Mouse (Mus musculus) hindbrain, embryonic 15.5 days (tissue): ENCODE results near the gene Gpm6b. TPM values are rescaled to one million over a fixed set of nuclear protein-coding genes. Genes with fewer than 3 reads are reported as not detected.

Experiments
- ATAC-seq: fragments of 200-750 bp; cut with Nextera tagmentation; 2 replicates; pipeline ENCODE4 v1.8.0; 2017; ENCODE audit warnings: low read depth, moderate number of reproducible peaks, moderate TSS enrichment; ENCODE audit not compliant: low FRiP score
- H3K27ac ChIP-seq: fragments of 300-500 bp; sonication (generic); replicated peaks from 2 replicates; pipeline ENCODE4 v1.5.1; 2015; ENCODE audit warnings: mild to moderate bottlenecking, inconsistent platforms
- H3K27me3 ChIP-seq: fragments of 300-500 bp; sonication (generic); 2 replicates; pipeline ENCODE4 v1.6.1; 2015; ENCODE audit warnings: control low read depth, inconsistent platforms
- H3K36me3 ChIP-seq: fragments of 300-500 bp; sonication (generic); 2 replicates; pipeline ENCODE4 v1.6.1; 2015; ENCODE audit warnings: control low read depth, inconsistent platforms
- H3K4me1 ChIP-seq: fragments of 300-500 bp; sonication (generic); replicated peaks from 2 replicates; pipeline ENCODE4 v1.6.1; 2015; ENCODE audit warnings: control low read depth, inconsistent platforms
- H3K4me2 ChIP-seq: fragments of 300-500 bp; sonication (generic); 2 replicates; pipeline ENCODE4 v1.6.1; 2015; ENCODE audit warnings: moderate library complexity, mild to moderate bottlenecking, inconsistent platforms
- H3K4me3 ChIP-seq: fragments of 300-500 bp; sonication (generic); 2 replicates; pipeline ENCODE4 v1.5.1; 2015; ENCODE audit warnings: mild to moderate bottlenecking, inconsistent platforms
- H3K9ac ChIP-seq: fragments of 300-500 bp; sonication (generic); 2 replicates; pipeline ENCODE4 v1.6.1; 2015; ENCODE audit warnings: inconsistent platforms
- H3K9me3 ChIP-seq: fragments of 300-500 bp; sonication (generic); 2 replicates; pipeline ENCODE4 v1.6.1; 2016; ENCODE audit warnings: control low read depth, inconsistent platforms
- WGBS: fragments of 180-500 bp; shearing (Covaris S2); methylation state at CpG from one replicate; pipeline ENCODE4 v1.1.7; 2015; 5-methylcytosine and 5-hydroxymethylcytosine counted together
- polyA plus RNA-seq: library from polyadenylated mRNA; unstranded; fragments of >200 nt; fragmentation: Nextera tagmentation; extraction: Ambion mirVana; gene quantifications from 2 replicates; pipeline ENCODE4 v1.2.1, GENCODE M21; 2015

Gene Gpm6b
- 262 and 292 TPM in 2 replicates for polyA plus RNA-seq

DNA sequence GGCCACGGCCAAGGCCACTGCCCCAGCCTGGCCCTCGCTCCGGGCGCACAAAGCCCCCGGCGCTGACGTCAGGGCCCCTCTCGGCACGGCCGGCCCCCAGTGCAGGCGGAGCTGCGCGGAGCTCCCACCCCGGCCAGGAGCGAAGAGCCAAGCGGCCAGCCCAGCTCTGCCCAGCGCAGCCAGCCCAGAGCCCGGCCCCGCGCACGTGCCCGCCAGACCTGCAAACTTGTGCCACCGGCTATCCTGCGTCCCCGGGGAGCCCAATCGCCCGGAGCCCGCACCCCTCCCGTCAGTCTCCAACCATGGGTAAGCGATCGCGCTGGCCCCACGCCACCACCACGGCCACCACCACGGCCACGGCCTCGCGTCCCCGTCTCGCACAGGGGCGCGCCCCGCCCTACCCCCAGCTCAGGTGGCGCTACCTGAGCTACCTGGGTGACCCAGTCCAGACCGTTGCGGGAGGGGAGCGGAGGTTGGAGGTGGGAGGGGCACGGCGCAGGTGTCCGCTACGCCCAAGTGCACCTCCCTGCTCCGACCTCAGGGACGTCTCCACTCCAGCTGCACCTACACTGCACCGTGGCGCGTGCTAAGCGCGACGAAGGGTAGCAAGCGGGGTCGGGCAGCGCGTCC lies at the start of gene Gpm6b:
Gene Gpm6b (plus strand): TSS at position 81 of the 630 bp plus-strand sequence.
- H3K4me3 ChIP-seq: peak within 1 kb of the TSS; percentile 61
- 32% methylated on average over 58 of the region's 63 CpGs for WGBS
- H3K4me1 ChIP-seq: no peaks in the 10 kb centered on the region
- H3K9me3 ChIP-seq: no peaks in the 10 kb centered on the region
- peak within 1 kb of the TSS; percentile 65 for H3K9ac ChIP-seq
- no peaks in the 10 kb centered on the region for H3K36me3 ChIP-seq
- peak; percentile 93 for ATAC-seq
- H3K27me3 ChIP-seq: peaks cover 3% of the 10 kb centered on the region; the same call in 1 of the 2 replicates
- peak within 1 kb of the TSS; percentile 63 for H3K27ac ChIP-seq
- peak within 1 kb of the TSS; percentile 61 for H3K4me2 ChIP-seq

DNA sequence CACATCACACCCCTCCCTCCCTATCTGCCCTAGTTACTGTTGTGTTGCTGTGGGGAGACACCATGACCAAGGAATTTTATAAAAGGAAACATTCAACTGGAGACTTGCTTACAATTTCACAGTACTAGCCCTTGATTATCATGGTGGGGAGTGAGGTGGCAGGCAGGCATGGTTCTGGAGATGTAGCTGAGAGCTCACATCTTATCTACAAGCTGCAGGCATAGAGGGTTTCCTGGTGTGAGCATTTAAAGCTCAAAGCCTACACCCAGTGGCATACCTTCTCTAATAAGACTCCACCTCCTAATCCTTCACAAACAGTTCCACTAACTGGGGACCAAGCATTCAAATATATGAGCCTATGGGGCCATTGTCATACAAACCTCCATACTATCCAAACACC lies 42.4 kb upstream of the Gpm6b start:
- Histone ChIP-seq H3K36me3 (no peaks in the 10 kb centered on the region), H3K4me2 (no peak overlapping the region), H3K27me3 (no peaks in the 10 kb centered on the region)

GRCm38 (mm10) chrX:166198266-166198665 lies 40.4 kb upstream of the Gpm6b start:
- Histone ChIP-seq H3K27ac (no peak overlapping the region), H3K4me2 (no peak overlapping the region), H3K9ac (no peak overlapping the region), H3K9me3 (no peaks in the 10 kb centered on the region), H3K36me3 (no peaks in the 10 kb centered on the region), H3K4me1 (no peaks in the 10 kb centered on the region), H3K27me3 (no peaks in the 10 kb centered on the region), H3K4me3 (no peak overlapping the region)
- 94% methylated on average over 2 of the region's 2 CpGs for WGBS
- ATAC-seq: no peak

More for the DNA sequence above, 42.4 kb upstream of the Gpm6b start:
- Histone ChIP-seq H3K9me3 (no peaks in the 10 kb centered on the region), H3K4me1 (no peaks in the 10 kb centered on the region), H3K9ac (no peak overlapping the region), H3K4me3 (no peak overlapping the region), H3K27ac (no peak overlapping the region)
- no peak for ATAC-seq

DNA sequence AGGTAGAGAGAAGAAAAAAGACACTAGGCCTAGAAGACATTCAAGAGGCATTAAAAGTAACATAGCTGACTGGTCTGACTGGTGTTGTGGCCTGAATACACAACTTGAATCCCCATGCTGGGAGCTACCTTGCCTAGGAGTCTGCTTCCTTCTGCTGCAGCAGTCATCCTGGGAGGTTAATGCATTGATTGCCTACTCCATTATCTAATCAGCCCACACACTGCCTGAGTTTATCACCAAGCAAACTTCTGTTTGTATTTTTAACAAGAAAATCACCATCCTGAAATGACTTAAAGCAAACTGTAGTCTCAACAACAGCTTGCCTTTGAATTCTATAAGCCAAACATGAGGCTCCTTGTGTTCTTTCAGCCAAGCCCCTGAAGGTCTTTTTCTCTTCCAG lies 38.9 kb upstream of the Gpm6b start:
- Histone ChIP-seq H3K9ac (no peak overlapping the region), H3K27me3 (no peaks in the 10 kb centered on the region), H3K4me3 (no peak overlapping the region), H3K36me3 (no peaks in the 10 kb centered on the region), H3K9me3 (no peaks in the 10 kb centered on the region), H3K27ac (no peak overlapping the region), H3K4me2 (no peak overlapping the region), H3K4me1 (no peaks in the 10 kb centered on the region)
- no peak for ATAC-seq

DNA sequence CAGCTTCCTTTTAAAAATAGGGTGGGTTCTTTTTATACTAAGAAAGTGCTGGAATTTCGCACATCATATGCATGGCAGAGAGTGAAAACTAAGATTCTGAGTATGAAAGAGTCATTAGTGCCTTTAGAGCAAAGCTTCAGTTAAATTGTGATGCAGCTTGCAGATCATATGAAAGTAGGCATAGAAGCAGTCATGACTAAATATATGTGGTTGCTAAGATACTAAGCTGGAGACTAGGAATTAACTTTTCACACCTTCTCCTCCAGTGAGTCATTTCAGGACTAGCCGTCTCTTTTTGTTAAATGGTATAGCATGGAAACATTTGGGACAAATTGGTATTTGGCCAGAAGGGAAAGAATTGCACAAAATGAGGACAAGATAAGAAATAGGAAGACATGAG lies 24.1 kb upstream of the Gpm6b start:
- Histone ChIP-seq H3K9me3 (no peaks in the 10 kb centered on the region), H3K4me3 (no peak overlapping the region), H3K27me3 (no peaks in the 10 kb centered on the region), H3K27ac (no peak overlapping the region), H3K4me2 (no peak overlapping the region), H3K4me1 (no peaks in the 10 kb centered on the region), H3K36me3 (no peaks in the 10 kb centered on the region), H3K9ac (no peak overlapping the region)
- ATAC-seq: no peak
- WGBS: 76% methylated on average over 2 of the region's 2 CpGs

- H3K9ac ChIP-seq: no peak overlapping the region
- 57% methylated on average over 6 of the region's 6 CpGs for WGBS
- H3K4me3 ChIP-seq: no peak overlapping the region
- no peak overlapping the region for H3K27ac ChIP-seq
- no peaks in the 10 kb centered on the region for H3K36me3 ChIP-seq
- H3K4me2 ChIP-seq: no peak overlapping the region
- H3K27me3 ChIP-seq: no peaks in the 10 kb centered on the region
- no peaks in the 10 kb centered on the region for H3K4me1 ChIP-seq
- no peaks in the 10 kb centered on the region for H3K9me3 ChIP-seq
- no peak for ATAC-seq
Observed at GRCm38 (mm10) chrX:166216248-166216647, 22.5 kb upstream of the Gpm6b start.

GRCm38 (mm10) chrX:166216720-166217119 lies 22.0 kb upstream of the Gpm6b start:
- 93% methylated on average over 8 of the region's 8 CpGs for WGBS

GRCm38 (mm10) chrX:166219331-166219730 lies 19.4 kb upstream of the Gpm6b start:
- Histone ChIP-seq H3K9ac (no peak overlapping the region), H3K4me3 (no peak overlapping the region), H3K27me3 (no peaks in the 10 kb centered on the region), H3K4me1 (no peaks in the 10 kb centered on the region), H3K9me3 (no peaks in the 10 kb centered on the region), H3K36me3 (no peaks in the 10 kb centered on the region), H3K27ac (no peak overlapping the region), H3K4me2 (no peak overlapping the region)
- ATAC-seq: no peak
- 60% methylated on average over 5 of the region's 5 CpGs for WGBS

More at GRCm38 (mm10) chrX:166216720-166217119, 22.0 kb upstream of the Gpm6b start:
- H3K4me3 ChIP-seq: no peak overlapping the region
- no peaks in the 10 kb centered on the region for H3K4me1 ChIP-seq
- no peaks in the 10 kb centered on the region for H3K36me3 ChIP-seq
- H3K27me3 ChIP-seq: no peaks in the 10 kb centered on the region
- no peak overlapping the region for H3K4me2 ChIP-seq
- no peak overlapping the region for H3K27ac ChIP-seq
- no peak overlapping the region for H3K9ac ChIP-seq
- H3K9me3 ChIP-seq: no peaks in the 10 kb centered on the region
- ATAC-seq: no peak

DNA sequence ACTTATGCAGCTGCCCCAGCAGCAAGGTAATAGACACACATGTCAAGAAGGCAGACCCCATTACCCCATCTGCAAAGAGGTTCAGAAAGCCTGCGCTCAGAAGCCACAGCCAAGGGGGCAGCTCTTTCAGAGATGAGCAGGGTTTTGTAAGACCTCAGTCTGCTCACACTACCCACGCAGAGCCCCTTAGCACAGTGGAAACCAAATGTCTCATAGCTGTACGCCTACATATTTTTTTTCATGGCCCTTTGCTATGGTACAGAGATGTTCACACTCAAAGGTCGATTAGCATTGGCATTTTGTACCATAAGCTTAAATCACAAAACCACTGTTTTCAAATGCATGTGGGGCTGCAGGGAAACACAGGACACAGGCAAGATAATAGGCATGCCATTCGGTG lies 11.9 kb upstream of the Gpm6b start:
- Histone ChIP-seq H3K9ac (no peak overlapping the region), H3K4me2 (no peak overlapping the region), H3K27me3 (no peaks in the 10 kb centered on the region), H3K36me3 (no peaks in the 10 kb centered on the region), H3K4me1 (no peaks in the 10 kb centered on the region), H3K4me3 (no peak overlapping the region), H3K27ac (no peak overlapping the region), H3K9me3 (no peaks in the 10 kb centered on the region)
- ATAC-seq: no peak
- 67% methylated on average over 5 of the region's 5 CpGs for WGBS

DNA sequence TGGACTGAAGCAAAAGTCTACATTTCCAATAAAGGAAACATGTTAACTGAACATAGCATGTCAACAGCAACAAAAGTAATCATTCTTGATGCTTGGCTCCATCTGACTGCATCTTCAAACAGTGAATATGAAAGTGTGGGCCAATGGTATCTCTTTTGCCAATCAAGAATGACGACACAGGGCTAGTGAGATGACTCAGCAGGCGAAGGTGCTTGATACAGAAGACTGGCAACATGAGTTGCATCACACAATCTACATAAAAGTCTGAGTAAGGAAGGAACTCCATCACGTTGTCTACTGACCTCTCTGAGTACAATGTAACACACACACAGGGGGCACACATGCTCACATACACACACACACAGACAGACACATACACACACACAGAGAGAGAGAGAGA lies 9.0 kb upstream of the Gpm6b start:
- H3K27ac ChIP-seq: no peak overlapping the region
- H3K4me1 ChIP-seq: no peaks in the 10 kb centered on the region
- H3K4me3 ChIP-seq: no peak overlapping the region
- WGBS: 70% methylated on average over 3 of the region's 3 CpGs
- no peaks in the 10 kb centered on the region for H3K36me3 ChIP-seq
- no peak overlapping the region for H3K9ac ChIP-seq
- no peaks in the 10 kb centered on the region for H3K27me3 ChIP-seq
- ATAC-seq: no peak
- no peak overlapping the region for H3K4me2 ChIP-seq
- H3K9me3 ChIP-seq: no peaks in the 10 kb centered on the region

GRCm38 (mm10) chrX:166230515-166231267 lies 8.0 kb upstream of the Gpm6b start:
- H3K4me2 ChIP-seq: no peak overlapping the region
- no peaks in the 10 kb centered on the region for H3K27me3 ChIP-seq
- no peak for ATAC-seq
- no peak overlapping the region for H3K9ac ChIP-seq
- H3K4me3 ChIP-seq: no peak overlapping the region
- H3K27ac ChIP-seq: no peak overlapping the region
- no peaks in the 10 kb centered on the region for H3K9me3 ChIP-seq
- H3K36me3 ChIP-seq: no peaks in the 10 kb centered on the region
- H3K4me1 ChIP-seq: no peaks in the 10 kb centered on the region
- 89% methylated on average over 6 of the region's 6 CpGs for WGBS

- 63% methylated on average over 2 of the region's 2 CpGs for WGBS
Observed at GRCm38 (mm10) chrX:166236131-166236530, 2.6 kb upstream of the Gpm6b start.

More at GRCm38 (mm10) chrX:166236131-166236530, 2.6 kb upstream of the Gpm6b start:
- H3K9me3 ChIP-seq: no peaks in the 10 kb centered on the region
- no peak overlapping the region for H3K4me3 ChIP-seq
- no peaks in the 10 kb centered on the region for H3K4me1 ChIP-seq
- ATAC-seq: no peak
- H3K9ac ChIP-seq: no peak overlapping the region
- 0 out of 2 replicates have a peak, but pooled peaks cover 3% of the 10 kb centered on the region for H3K27me3 ChIP-seq
- H3K27ac ChIP-seq: no peak overlapping the region
- H3K36me3 ChIP-seq: no peaks in the 10 kb centered on the region
- H3K4me2 ChIP-seq: no peak overlapping the region
